Mouse (Mus musculus): ENCODE data around the gene Cyth1.

The Cyth1 gene

DNA sequence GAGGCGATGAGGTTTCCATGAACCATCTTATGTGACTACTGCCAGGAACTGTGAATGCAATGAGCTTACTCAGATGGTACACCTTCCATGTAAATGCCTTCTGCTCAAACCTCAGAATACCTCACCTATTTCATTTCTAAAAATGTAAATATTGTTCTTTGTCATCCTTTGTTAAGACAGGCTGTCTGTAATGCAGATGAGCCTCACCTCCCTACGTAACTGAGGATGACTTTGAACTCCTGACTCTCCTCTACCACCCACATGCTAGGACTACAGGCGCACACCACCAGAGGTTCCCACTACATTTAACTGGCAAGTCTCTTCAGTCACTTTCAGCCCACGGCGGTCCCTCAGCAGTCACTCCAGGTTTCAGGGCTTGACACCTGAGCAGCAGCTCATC lies 25.5 kb downstream of the Cyth1 start:
- no peak for DNase-seq (ENCODE audit: low read depth)

DNA sequence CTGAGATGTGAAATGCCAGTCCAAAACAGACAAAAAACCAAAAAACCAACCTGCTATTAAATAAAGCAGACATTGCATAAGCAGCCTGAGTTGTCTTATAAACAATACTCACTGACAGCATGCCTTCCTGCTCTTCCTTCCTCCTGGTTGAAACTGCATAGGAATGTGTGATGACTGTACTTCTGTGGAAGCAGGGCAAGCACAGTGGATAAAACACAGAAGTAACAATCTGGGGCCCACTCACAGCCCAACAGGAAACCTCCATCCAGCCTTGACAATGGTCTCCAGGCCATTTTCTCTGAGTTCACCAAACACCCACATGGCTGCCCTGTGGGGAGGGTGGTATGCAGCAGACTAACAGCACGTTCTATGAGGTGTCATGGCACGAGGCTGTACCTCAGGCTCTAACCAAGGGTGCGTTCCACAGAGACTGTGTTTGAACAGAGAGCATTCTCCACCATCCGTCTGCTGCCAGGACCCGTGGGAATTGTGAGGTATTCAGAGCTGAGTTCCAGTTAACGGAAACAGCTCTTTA lies 26.0 kb downstream of the Cyth1 start:
- DNase-seq (ENCODE audit: low read depth) = no peak

DNA sequence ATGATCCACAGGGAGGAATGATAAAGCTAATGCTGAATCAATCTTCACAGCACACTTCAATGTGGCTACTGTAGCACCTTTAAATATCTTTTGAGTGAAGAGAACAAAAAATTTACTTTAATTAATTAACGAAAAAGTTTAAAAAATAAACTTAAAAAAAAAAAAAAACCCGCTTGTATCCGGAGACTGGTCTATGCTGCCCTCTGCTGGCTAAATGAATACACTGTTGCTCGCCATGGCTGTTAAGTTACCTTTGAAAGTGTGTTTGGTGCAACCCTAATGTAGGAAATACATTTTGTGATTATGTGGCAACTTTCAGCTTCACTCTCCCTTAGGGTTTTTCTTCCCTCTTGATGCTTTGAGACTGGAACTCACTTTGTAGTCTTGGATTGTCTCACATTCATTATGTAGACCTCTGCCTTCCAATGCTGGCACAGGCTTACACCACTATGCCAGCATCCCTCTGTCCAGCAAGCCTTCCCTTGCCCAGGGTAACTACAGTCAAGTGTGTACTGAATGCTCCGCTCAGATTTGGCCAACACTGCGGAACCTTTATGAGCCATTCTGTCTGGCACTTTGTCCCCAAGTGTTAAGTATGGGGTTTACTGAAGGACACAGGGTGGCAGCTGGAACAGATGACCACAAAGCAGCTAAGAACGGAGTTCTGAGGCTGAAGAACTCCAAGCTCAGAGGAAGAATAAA lies 27.7 kb downstream of the Cyth1 start:
- DNase-seq (ENCODE audit: low read depth) = peak; percentile 45

DNA sequence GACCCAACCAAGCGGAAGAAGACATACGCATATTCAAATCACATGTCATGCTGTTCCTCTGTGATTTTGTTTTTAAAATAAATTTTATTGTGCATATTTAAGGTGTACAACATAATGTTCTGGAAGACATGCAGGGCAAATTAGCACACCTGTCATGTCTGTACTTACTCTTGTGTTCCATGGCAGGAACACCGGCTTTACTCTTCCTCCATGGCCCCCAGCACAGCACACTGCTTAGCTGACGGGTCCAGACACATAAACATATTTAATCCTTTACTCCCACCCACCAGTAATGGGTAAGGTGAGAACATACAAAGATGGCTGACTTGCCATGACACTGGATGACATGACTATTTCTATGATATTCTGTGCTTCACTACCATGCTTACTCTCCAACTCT lies 29.3 kb downstream of the Cyth1 start:
- DNase-seq (ENCODE audit: low read depth) = no peak

- no peak for DNase-seq (ENCODE audit: low read depth)
These were observed 31.9 kb downstream of the Cyth1 start for GRCm38 (mm10) chr11:118216468-118216867.

GRCm38 (mm10) chr11:118215928-118216458 lies 32.4 kb downstream of the Cyth1 start:
- DNase-seq (ENCODE audit: low read depth) = no peak

DNA sequence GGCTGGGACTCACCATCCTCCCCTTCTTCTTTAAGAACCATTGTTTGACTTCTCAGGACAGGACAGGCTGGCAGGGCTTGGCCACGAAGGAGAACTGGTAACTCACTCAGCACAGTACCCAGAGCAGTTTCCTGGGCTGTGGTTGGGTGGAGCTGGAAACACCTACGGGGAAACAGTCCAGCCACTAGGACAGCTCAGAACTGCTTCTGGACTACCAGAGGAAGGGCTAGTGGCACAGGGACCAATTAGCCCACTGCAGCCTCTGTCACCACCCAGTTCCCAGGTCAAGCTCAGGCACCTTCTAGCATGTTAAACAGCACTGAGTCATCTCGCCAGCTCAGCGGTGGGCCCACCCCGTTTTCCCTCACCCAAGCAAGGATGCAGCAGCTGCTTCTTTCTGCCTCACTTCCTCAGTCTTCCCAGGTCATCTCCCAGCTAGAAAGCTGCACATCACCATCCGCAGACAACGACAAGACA lies 35.7 kb downstream of the Cyth1 start:
- DNase-seq (ENCODE audit: low read depth) = no peak

DNA sequence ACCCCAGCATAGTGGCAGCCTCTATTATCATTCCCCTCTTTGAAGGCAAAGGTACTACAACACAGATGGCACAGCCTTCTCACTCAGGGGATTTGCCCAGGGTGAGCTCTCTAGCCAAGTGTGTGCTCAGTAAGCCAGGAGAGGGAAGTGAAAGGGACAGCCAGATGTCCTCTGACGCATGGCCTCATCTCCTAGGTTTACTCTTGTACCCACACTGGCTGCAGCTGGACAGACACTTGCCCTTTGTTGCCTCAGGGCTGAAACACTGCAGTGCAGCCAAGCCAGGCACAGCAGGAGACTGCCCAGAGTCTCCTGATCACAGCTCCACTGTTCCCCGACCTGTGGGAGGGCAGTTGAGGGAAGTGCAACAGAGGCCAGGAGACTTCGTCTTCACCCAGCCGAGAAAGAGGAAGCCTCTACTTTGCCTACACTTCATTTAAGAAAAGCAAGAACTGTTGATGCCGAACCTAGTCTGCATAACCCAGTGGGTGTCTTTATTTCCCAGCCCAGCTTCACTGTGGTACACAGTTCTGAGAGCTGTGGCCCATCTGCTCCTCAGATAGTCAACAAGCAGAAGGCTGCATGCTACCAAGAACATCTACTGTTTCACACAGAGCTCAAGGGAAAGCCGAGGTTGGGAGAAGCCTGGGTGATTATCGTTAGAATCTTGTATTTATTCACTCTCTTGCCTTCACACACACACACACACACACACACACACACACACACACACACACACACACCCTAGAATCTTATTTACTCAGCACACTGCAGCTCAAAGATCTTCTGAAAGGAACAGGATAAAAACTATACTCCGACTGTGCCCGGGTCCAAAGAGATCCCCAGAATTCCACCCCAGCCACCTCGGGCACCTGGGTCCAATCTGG lies 36.4 kb downstream of the Cyth1 start:
- DNase-seq (ENCODE audit: low read depth) = no peak

- no peak for DNase-seq (ENCODE audit: low read depth)
These were observed 37.4 kb downstream of the Cyth1 start for GRCm38 (mm10) chr11:118210962-118211361.

GRCm38 (mm10) chr11:118210116-118210515 lies 38.3 kb downstream of the Cyth1 start:
- DNase-seq (ENCODE audit: low read depth) = no peak

DNA sequence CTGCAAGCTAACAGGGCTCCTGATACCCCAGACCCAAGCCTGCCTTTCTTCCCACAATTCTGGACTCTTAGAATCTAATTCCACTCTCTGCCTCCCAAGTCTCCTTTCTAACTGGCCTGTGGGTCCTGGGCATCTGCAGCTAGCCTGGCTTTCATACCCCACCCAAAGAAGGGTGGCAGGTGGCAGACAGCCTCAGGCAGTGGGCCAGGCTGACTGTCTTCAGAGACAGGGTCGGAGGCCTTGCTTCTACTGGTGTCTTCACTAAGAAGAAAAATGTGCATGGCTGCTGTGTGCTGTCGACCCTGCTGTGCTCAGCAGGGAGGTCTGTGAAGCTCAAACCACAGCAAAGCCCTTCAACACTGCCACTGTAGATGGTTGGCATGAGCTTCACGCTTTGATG lies 39.0 kb downstream of the Cyth1 start:
- no peak for DNase-seq (ENCODE audit: low read depth)

DNA sequence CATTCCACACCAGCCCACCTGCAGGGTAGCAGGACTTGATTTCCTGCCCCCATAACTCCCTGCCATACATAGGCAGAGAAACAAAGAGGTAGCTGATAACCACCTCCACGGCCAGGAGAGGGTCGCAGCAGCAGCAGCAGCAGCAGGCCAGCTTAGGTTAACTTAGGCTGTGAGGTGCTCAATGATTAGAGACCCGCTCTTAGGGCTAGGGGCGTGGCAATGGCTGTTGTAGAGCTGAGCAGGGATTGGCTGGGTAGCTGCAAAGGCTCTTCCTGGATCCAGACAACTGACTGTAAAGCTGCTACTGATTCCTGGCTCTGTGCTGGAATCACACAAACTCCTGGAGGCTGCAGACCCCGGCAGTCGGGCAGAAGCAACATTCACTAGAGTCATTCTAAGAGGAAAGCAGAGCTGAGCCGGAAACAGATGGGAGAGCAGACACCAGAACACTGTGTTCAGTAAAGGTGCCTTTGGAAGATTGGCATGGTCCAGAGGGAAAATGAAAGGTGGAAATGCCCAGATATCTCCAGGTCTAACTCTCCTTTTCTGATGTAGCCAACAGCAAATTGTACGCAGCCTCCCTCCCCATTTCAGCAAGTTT lies 39.6 kb downstream of the Cyth1 start:
- DNase-seq (ENCODE audit: low read depth) = no peak

DNA sequence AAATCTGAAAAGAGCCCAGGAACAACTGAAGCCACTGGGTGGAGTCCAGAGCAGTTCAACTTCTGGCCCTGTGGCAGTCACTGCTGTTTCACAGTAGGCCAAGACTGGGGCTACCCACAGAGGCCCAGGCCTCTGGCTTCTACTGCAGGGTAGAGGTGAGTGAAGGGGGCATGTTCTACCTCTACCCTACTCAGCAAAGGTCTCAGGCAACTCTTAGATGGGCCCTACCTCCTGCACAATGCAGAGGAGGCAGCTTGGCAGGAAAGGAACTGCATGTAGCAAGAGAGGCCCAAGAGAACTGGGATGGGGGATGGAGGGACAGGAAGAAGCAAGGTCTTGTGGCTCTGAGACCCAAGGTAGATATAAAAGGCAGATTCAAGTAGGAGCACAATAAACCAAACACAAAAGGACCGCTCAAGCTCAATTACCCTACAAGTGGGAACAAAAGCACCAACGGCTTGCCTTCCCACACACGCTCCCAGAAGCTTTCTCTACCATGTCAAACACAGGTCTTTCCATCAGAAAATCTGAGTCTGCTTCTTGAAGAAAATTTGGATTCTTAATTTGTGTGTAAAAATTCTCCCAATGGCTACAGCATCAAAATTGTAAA lies 40.9 kb downstream of the Cyth1 start:
- DNase-seq (ENCODE audit: low read depth) = no peak

- DNase-seq (ENCODE audit: low read depth) = no peak
These were observed 42.1 kb downstream of the Cyth1 start for GRCm38 (mm10) chr11:118206267-118206666.

GRCm38 (mm10) chr11:118203469-118203868 lies 44.9 kb downstream of the Cyth1 start:
- no peak for DNase-seq (ENCODE audit: low read depth)

DNA sequence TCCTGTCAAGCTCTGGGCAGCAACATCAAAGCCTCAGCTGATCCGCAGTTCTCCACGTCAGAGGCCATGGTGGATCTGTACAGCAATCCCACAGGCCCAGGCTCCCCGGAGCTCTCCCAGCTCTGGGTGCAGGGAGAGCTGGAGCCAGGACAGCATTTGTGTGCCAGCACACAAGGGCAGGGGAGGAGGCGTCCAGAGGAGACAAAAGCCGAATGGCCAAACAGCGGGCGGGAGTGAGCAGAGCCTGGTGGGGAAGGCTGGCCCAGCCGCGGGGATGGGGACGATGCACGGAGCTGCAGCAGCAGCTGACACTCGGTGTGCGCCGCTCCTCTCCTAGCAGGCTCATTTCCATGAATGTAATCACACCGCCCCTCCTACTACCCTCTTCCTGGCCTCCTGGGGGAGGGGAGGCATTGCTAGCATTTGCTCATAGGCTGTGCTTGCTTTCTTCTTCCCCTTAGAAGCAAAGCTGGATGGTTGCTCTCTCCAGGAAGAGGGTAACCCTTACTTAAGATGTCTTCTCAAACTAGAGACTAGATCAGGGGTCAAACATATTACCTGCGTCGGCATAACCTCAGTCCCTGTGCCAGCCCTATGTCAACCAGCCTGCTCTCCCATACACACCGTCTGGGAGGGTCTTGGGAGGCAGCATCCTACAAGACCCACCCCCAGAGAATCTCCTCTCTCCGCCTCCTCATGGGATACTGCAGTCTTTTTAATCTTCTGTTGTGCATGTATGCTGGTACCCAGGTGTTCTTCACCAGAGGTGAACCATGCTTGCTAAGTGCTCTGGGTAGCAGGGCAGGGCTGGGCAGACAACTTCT lies 45.8 kb downstream of the Cyth1 start:
- no peak for DNase-seq (ENCODE audit: low read depth)

- DNase-seq (ENCODE audit: low read depth) = no peak
These were observed 46.5 kb downstream of the Cyth1 start for GRCm38 (mm10) chr11:118201833-118202409.

- no peak for DNase-seq (ENCODE audit: low read depth)
These were observed 47.3 kb downstream of the Cyth1 start for GRCm38 (mm10) chr11:118200834-118201830.

DNA sequence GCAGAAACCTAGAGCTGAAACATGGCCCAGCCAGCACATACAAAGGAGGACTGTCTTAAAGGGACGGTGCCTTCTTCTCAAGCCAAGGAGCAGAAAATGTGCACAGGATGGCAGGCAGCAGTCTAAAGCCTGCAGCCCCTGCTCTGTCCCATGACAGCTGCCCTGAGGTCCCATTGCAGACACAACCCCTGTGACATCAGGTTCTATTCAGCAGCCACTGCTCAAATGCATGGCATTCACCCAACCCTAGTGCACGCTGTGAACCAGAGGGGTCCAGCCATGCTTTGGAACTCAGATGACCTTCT lies 50.1 kb downstream of the Cyth1 start:
- no peak for DNase-seq (ENCODE audit: low read depth)

Data from c-Kit-positive CD71-positive TER-119-negative erythroid progenitor cells, embryonic 14.5 days (primary cell).